Mouse (Mus musculus): Measurements from ENCODE around the gene Nt5c2. TPM values are rescaled to one million over a fixed set of nuclear protein-coding genes. Genes with fewer than 3 reads are reported as not detected.

The Nt5c2 gene
- 108 and 111 TPM in 2 replicates for polyA plus RNA-seq (2016; fragmentation: Nextera tagmentation; extraction: Ambion mirVana)

DNA sequence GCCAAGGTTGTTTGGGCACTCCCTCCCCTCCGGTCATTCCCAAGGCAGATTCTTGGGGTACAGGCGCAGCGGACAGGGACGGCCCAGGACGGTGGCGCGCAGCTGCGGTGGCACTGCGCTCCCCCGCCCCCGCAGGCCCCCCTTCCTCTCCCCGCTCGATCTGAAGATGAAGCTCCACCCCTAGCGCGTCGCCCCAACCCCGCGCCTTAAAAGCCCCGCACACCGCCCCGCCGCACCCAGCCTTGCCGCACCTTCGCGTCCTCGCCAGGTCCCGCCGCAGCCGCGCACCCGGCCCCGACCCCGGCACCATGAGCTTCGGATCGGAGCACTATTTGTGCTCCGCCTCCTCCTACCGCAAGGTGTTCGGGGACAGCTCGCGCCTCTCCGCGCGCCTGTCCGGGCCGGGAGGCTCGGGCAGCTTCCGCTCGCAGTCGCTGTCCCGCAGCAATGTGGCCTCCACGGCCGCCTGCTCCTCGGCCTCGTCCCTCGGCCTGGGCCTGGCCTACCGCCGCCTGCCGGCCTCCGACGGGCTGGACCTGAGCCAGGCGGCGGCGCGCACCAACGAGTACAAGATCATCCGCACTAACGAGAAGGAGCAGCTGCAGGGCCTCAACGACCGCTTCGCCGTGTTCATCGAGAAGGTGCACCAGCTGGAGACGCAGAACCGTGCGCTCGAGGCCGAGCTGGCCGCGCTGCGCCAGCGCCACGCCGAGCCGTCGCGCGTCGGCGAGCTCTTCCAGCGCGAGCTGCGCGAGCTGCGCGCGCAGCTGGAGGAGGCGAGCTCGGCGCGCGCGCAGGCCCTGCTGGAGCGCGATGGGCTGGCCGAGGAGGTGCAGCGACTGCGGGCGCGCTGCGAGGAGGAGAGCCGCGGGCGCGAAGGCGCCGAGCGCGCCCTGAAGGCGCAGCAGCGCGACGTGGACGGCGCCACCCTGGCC, at the start of gene Nt5c2, which contains the start of gene Ina:
TSS of gene Nt5c2 (minus strand) at position 707 of the 935 bp plus-strand sequence.
TSS of gene Ina (plus strand) at position 252 of the 935 bp plus-strand sequence.
- under 1% methylated on average over 124 of the region's 124 CpGs for WGBS

DNA sequence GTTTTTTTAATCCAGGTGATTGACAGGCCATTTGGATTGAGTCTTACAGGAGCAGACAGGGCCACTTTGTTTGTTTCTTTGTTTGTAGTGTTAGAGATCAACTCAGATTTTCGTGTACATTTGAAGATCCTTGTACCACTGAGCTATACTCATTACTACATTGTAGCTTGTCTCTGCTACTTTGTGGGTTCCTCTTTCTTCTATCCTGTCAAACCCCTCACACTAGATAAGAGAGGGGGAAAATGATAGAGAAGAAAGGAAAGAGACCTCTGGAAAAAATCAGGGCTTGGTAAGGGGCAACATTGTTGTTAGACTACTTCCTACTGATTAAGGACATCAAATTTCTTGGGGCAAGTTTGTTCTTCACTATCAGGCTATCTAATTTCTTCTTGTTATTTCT, 42.7 kb upstream of the Nt5c2 start:
- Histone ChIP-seq H3K4me3 (no peak overlapping the region), H3K27ac (ENCODE audit: poor library complexity, severe bottlenecking) (no peak overlapping the region), H3K4me2 (no peak overlapping the region), H3K4me1 (replicated peaks) (no peaks in the 10 kb centered on the region), H3K36me3 (no peaks in the 10 kb centered on the region), H3K9me3 (replicated peaks) (no peaks in the 10 kb centered on the region), H3K27me3 (replicated peaks) (no peaks in the 10 kb centered on the region), H3K9ac (no peak overlapping the region)
- ATAC-seq (ENCODE audit: insufficient number of reproducible peaks, low FRiP score) = no peak
- 38% methylated on average over 1 of the region's 1 CpGs for WGBS

More for the DNA sequence above, at the start of gene Nt5c2, which contains the start of gene Ina:
- ATAC-seq (ENCODE audit: insufficient number of reproducible peaks, low FRiP score) = peak; percentile 55
- peak within 1 kb of the TSS; percentile 82 for H3K4me2 ChIP-seq
- H3K9me3 ChIP-seq (replicated peaks) = no peaks in the 10 kb centered on the region
- H3K27ac ChIP-seq (ENCODE audit: poor library complexity, severe bottlenecking) = no peak within 1 kb of the TSS
- H3K27me3 ChIP-seq (replicated peaks) = peaks cover 84% of the 10 kb centered on the region
- H3K9ac ChIP-seq = no peak within 1 kb of the TSS
- no peaks in the 10 kb centered on the region for H3K36me3 ChIP-seq
- peaks cover 19% of the 10 kb centered on the region for H3K4me1 ChIP-seq (replicated peaks)
- H3K4me3 ChIP-seq = peak within 1 kb of the TSS; percentile 39

DNA sequence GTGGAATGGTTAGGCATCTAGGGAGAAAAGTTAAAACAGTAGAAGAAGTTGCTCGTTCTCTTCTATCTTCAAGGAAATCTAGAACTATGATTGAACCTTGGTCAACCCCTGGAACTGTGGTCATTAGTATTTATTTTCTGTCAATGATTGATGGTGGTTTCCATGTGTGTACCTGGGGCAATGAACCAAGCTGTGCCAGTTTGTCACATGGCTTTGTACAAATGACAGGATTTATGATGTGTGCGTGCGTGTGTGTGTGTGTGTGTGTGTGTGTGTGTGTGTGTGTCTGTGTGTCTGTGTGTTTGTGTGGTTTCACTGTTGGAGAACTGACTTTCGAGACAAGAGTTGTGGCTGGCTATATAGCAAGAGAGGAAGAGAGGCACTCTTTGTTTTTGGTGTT, 38.5 kb upstream of the Nt5c2 start:
- WGBS = 83% methylated on average over 4 of the region's 4 CpGs
- H3K4me1 ChIP-seq (replicated peaks) = peaks cover 11% of the 10 kb centered on the region
- no peaks in the 10 kb centered on the region for H3K27me3 ChIP-seq (replicated peaks)
- H3K4me3 ChIP-seq = no peak overlapping the region
- no peak overlapping the region for H3K4me2 ChIP-seq
- no peak overlapping the region for H3K9ac ChIP-seq
- H3K36me3 ChIP-seq = no peaks in the 10 kb centered on the region
- H3K9me3 ChIP-seq (replicated peaks) = no peaks in the 10 kb centered on the region
- H3K27ac ChIP-seq (ENCODE audit: poor library complexity, severe bottlenecking) = no peak overlapping the region
- no peak for ATAC-seq (ENCODE audit: insufficient number of reproducible peaks, low FRiP score)

GRCm38 (mm10) chr19:47052927-47053326, 38.0 kb upstream of the Nt5c2 start:
- H3K4me3 ChIP-seq = no peak overlapping the region
- ATAC-seq (ENCODE audit: insufficient number of reproducible peaks, low FRiP score) = no peak
- 84% methylated on average over 4 of the region's 4 CpGs for WGBS
- H3K4me2 ChIP-seq = no peak overlapping the region
- H3K9me3 ChIP-seq (replicated peaks) = no peaks in the 10 kb centered on the region
- H3K27me3 ChIP-seq (replicated peaks) = no peaks in the 10 kb centered on the region
- no peak overlapping the region for H3K9ac ChIP-seq
- no peaks in the 10 kb centered on the region; the same call in 1 of the 2 replicates for H3K36me3 ChIP-seq
- no peak overlapping the region for H3K27ac ChIP-seq (ENCODE audit: poor library complexity, severe bottlenecking)
- H3K4me1 ChIP-seq (replicated peaks) = peaks cover 11% of the 10 kb centered on the region

DNA sequence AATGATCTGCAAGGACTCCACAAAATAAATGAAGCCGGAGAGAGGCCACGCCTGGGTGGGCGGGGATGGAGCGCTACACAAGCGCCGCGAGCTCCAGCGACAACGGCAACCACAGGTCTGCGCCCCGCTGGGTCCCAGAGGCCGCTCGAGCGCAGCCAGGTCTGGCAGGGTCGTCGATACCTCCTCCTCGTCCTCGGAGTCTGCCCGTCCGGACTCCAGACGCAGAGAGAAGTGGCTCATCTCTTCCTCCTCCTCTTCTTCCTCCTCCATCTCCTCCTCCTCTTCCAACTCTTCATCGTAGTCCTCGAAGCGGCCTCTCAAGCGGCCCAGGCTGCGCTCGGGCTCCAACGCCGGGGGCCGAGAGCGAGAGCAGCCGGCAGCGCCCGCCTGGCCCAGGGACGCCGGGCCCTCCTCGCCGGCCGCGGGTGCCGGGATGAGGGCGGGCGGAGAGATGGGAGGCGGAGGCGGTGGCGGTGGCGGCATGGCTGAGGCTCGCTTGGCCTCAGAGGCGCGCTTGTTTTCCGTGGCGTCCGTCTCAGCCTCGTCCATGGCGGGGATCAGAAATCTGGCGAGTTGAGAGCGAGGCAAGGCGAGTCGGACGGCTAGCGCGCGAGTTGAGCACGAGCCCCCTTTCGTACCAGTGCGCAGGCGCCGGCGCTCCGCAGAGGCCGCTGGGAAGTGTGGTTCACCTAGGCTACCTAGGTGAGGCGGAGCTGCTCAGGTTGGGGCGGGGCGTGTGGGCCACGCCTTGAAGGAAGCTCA, 35.5 kb upstream of the Nt5c2 start, which contains the start of gene Pcgf6:
TSS of gene Pcgf6 (minus strand) at position 636 of the 762 bp plus-strand sequence.
- H3K9ac ChIP-seq = peak within 1 kb of the TSS; percentile 85
- peak; percentile 82 for ATAC-seq (ENCODE audit: insufficient number of reproducible peaks, low FRiP score)
- under 1% methylated on average over 74 of the region's 75 CpGs for WGBS
- H3K27me3 ChIP-seq (replicated peaks) = no peaks in the 10 kb centered on the region
- no peaks in the 10 kb centered on the region for H3K9me3 ChIP-seq (replicated peaks)
- H3K4me1 ChIP-seq (replicated peaks) = peaks cover 11% of the 10 kb centered on the region
- peaks cover 16% of the 10 kb centered on the region for H3K36me3 ChIP-seq
- peak within 1 kb of the TSS; percentile 87 for H3K27ac ChIP-seq (ENCODE audit: poor library complexity, severe bottlenecking)
- H3K4me2 ChIP-seq = peak within 1 kb of the TSS; percentile 82
- peak within 1 kb of the TSS; percentile 87 for H3K4me3 ChIP-seq

DNA sequence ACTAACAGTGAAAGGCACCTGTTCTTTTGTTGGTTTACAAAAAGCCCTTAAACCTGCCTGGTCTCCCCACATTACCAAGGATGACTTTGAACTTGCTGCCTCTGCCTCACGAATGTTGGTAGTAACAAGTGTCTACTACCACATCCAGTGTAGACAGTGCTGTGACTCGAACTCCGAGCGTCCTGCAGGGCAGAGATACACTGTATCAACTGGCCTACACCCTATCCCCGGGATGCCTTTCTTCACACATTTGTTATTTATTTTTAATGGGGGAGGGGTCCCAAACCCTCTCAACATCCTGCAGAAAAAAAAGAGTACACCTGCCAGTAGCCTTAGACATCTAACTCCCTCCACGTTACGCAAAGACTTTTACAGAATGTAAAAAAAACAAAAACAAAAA, 34.9 kb upstream of the Nt5c2 start:
- Histone ChIP-seq H3K36me3 (peaks cover 20% of the 10 kb centered on the region), H3K4me3 (peak overlapping the region; percentile 87), H3K27me3 (replicated peaks) (no peaks in the 10 kb centered on the region), H3K9ac (0 out of 2 replicates have a peak overlapping the region, but pooled peaks have one; percentile 45), H3K4me1 (replicated peaks) (peaks cover 11% of the 10 kb centered on the region), H3K27ac (ENCODE audit: poor library complexity, severe bottlenecking) (no peak overlapping the region), H3K4me2 (peak overlapping the region; percentile 82), H3K9me3 (replicated peaks) (no peaks in the 10 kb centered on the region)
- no peak for ATAC-seq (ENCODE audit: insufficient number of reproducible peaks, low FRiP score)
- 5% methylated on average over 7 of the region's 7 CpGs for WGBS

DNA sequence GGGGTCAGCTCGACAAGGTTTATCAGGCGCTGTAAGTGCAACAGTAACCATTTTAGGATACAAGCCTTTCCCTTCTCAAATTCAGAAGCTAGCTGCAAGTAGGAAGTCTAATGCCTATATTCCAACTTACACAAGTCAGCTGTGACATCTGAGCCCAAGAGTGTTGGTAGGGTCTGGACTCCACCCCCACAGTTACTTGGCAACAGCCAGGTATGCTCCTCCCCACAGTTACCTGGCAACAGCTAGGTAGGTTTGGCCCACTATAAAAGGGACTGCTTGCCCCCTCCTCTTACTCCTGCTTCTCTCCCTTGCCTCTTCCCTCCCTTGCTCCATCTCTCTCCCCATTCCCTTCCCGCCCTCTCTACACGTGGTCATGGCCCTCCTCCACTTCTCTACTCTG, 34.1 kb upstream of the Nt5c2 start:
- H3K4me2 ChIP-seq = peak overlapping the region; percentile 82
- no peak for ATAC-seq (ENCODE audit: insufficient number of reproducible peaks, low FRiP score)
- H3K9me3 ChIP-seq (replicated peaks) = no peaks in the 10 kb centered on the region
- no peak overlapping the region for H3K27ac ChIP-seq (ENCODE audit: poor library complexity, severe bottlenecking)
- H3K4me1 ChIP-seq (replicated peaks) = peaks cover 11% of the 10 kb centered on the region
- peaks cover 27% of the 10 kb centered on the region for H3K36me3 ChIP-seq
- no peak overlapping the region for H3K9ac ChIP-seq
- H3K27me3 ChIP-seq (replicated peaks) = no peaks in the 10 kb centered on the region
- no peak overlapping the region for H3K4me3 ChIP-seq
- 64% methylated on average over 4 of the region's 4 CpGs for WGBS

- no peak overlapping the region for H3K9ac ChIP-seq
- 83% methylated on average over 13 of the region's 13 CpGs for WGBS
- no peaks in the 10 kb centered on the region for H3K27me3 ChIP-seq (replicated peaks)
- no peak overlapping the region for H3K27ac ChIP-seq (ENCODE audit: poor library complexity, severe bottlenecking)
- H3K4me1 ChIP-seq (replicated peaks) = peaks cover 11% of the 10 kb centered on the region
- H3K36me3 ChIP-seq = peaks cover 32% of the 10 kb centered on the region
- ATAC-seq (ENCODE audit: insufficient number of reproducible peaks, low FRiP score) = no peak
- H3K4me2 ChIP-seq = no peak overlapping the region
- no peak overlapping the region for H3K4me3 ChIP-seq
- no peaks in the 10 kb centered on the region for H3K9me3 ChIP-seq (replicated peaks)
Observed at GRCm38 (mm10) chr19:47047236-47047833, 32.4 kb upstream of the Nt5c2 start.

DNA sequence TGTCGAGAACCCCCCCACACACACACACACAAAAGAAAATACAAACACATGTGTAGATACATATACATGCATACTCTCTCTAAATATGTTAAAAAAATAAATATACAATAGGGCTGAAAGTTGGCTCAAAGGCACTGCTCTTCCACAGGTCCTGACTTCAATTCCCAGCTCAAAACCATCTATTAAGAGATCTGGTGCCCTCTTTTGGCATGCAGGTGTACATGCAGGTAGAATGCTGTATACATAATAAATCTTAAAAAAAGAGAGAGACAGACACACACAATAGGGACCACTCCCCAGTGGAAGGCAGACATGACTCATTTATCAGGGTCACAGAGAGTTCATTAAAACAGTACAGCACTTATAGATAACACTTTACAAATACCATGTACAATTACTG, 31.4 kb upstream of the Nt5c2 start:
- 87% methylated on average over 1 of the region's 1 CpGs for WGBS
- Histone ChIP-seq H3K9ac (no peak overlapping the region), H3K27ac (ENCODE audit: poor library complexity, severe bottlenecking) (no peak overlapping the region), H3K4me2 (no peak overlapping the region), H3K4me3 (no peak overlapping the region), H3K27me3 (replicated peaks) (no peaks in the 10 kb centered on the region), H3K4me1 (replicated peaks) (peaks cover 11% of the 10 kb centered on the region), H3K36me3 (peaks cover 34% of the 10 kb centered on the region), H3K9me3 (replicated peaks) (no peaks in the 10 kb centered on the region)
- no peak for ATAC-seq (ENCODE audit: insufficient number of reproducible peaks, low FRiP score)

GRCm38 (mm10) chr19:47043608-47044007, 28.7 kb upstream of the Nt5c2 start:
- 82% methylated on average over 3 of the region's 3 CpGs for WGBS
- Histone ChIP-seq H3K27me3 (replicated peaks) (no peaks in the 10 kb centered on the region), H3K4me1 (replicated peaks) (no peaks in the 10 kb centered on the region), H3K36me3 (peaks cover 50% of the 10 kb centered on the region), H3K27ac (ENCODE audit: poor library complexity, severe bottlenecking) (no peak overlapping the region), H3K9me3 (replicated peaks) (no peaks in the 10 kb centered on the region), H3K4me3 (no peak overlapping the region), H3K4me2 (no peak overlapping the region), H3K9ac (no peak overlapping the region)
- no peak for ATAC-seq (ENCODE audit: insufficient number of reproducible peaks, low FRiP score)

Measured in heart, embryonic 12.5 days (tissue).